Comparison of ENCODE assay signal across 15 mouse cellular contexts in genomic region chr13:41364273-41364672, GRCm38 (mm10).
"Had no signal": no experiment of that assay in that cellular context is flagged by ENCODE, and none has a peak within 500 bp of the region (broad histone marks: within the 10 kb centered on the region; RNA-seq: fewer than 3 reads in every experiment).

No protein-coding gene starts in this region.

- DNase-seq: lung, adult 18-20 months; lung, embryonic 14.5 days; lung, postnatal 10 days; lung, postnatal 4 days; right cerebral cortex, postnatal 14 days; thymus, adult 2 months; thymus, postnatal 25 days; thymus, postnatal 4 days had no signal

- H3K27ac ChIP-seq: midbrain, embryonic 10.5 days; midbrain, embryonic 13.5 days; midbrain, embryonic 15.5 days; neural tube, embryonic 13.5 days; neural tube, embryonic 15.5 days; stomach, embryonic 15.5 days; stomach, postnatal 0 days had no signal

- H3K36me3 ChIP-seq: midbrain, embryonic 10.5 days; midbrain, embryonic 13.5 days; midbrain, embryonic 15.5 days; neural tube, embryonic 13.5 days; neural tube, embryonic 15.5 days; stomach, embryonic 15.5 days had no signal

- H3K4me2 ChIP-seq: lung, embryonic 14.5 days; midbrain, embryonic 13.5 days; midbrain, embryonic 15.5 days; neural tube, embryonic 13.5 days; neural tube, embryonic 15.5 days; stomach, embryonic 15.5 days had no signal

- H3K27me3 ChIP-seq: midbrain, embryonic 13.5 days; neural tube, embryonic 13.5 days; neural tube, embryonic 15.5 days; stomach, embryonic 15.5 days had no signal

- ATAC-seq: midbrain, embryonic 13.5 days; midbrain, embryonic 15.5 days had no signal

- H3K4me3 ChIP-seq: midbrain, embryonic 10.5 days; midbrain, embryonic 13.5 days; midbrain, embryonic 15.5 days; neural tube, embryonic 13.5 days; neural tube, embryonic 15.5 days; stomach, embryonic 15.5 days had no signal

- H3K9me3 ChIP-seq: midbrain, embryonic 10.5 days; midbrain, embryonic 13.5 days; midbrain, embryonic 15.5 days; neural tube, embryonic 13.5 days; neural tube, embryonic 15.5 days; stomach, embryonic 15.5 days had no signal

- H3K9ac ChIP-seq: lung, embryonic 14.5 days; midbrain, embryonic 13.5 days; midbrain, embryonic 15.5 days; neural tube, embryonic 13.5 days; neural tube, embryonic 15.5 days; stomach, embryonic 15.5 days had no signal
